Mouse (Mus musculus) forebrain, embryonic 14.5 days (tissue): ENCODE measurements around the gene Lims1. TPM values are rescaled to one million over a fixed set of nuclear protein-coding genes. Genes with fewer than 3 reads are reported as not detected.

Source experiments
- ATAC-seq: fragments of 200-750 bp; cut with Nextera tagmentation; 2 replicates; pipeline ENCODE4 v1.8.0; 2017; ENCODE audit warnings: mild to moderate bottlenecking, moderate library complexity
- DNase-seq: peaks from one replicate; pipeline ENCODE4 v3.0.0-alpha.2; 2015; ENCODE audit warnings: low spot score
- H3K27ac ChIP-seq: fragments of 300-500 bp; sonication (generic); 2 replicates; pipeline ENCODE4 v1.5.1; 2014; ENCODE audit warnings: low read depth, mild to moderate bottlenecking, control low read depth, low read length, moderate library complexity
- H3K27me3 ChIP-seq: fragments of 300-500 bp; sonication (generic); replicated peaks from 2 replicates; pipeline ENCODE4 v1.6.1; 2014; ENCODE audit warnings: low read length, control low read depth, mixed read lengths; ENCODE audit not compliant: control insufficient read depth, insufficient read depth
- H3K36me3 ChIP-seq: fragments of 300-500 bp; sonication (generic); 2 replicates; pipeline ENCODE4 v1.6.1; 2014; ENCODE audit warnings: low read length, control low read depth; ENCODE audit not compliant: control insufficient read depth, insufficient read depth
- H3K4me1 ChIP-seq: fragments of 300-500 bp; sonication (generic); 2 replicates; pipeline ENCODE4 v1.6.1; 2014; ENCODE audit warnings: antibody characterized with exemption, low read length, control low read depth; ENCODE audit not compliant: control insufficient read depth, insufficient read depth
- H3K4me2 ChIP-seq: fragments of 300-500 bp; sonication (generic); 2 replicates; pipeline ENCODE4 v1.6.1; 2014; ENCODE audit warnings: mild to moderate bottlenecking, control low read depth, low read length
- H3K4me3 ChIP-seq: fragments of 300-500 bp; sonication (generic); 2 replicates; pipeline ENCODE4 v1.5.1; 2014; ENCODE audit warnings: low read depth, low read length, control low read depth
- H3K9ac ChIP-seq: fragments of 300-500 bp; sonication (generic); 2 replicates; pipeline ENCODE4 v1.6.1; 2014; ENCODE audit warnings: mild to moderate bottlenecking, low read length, control low read depth, moderate library complexity
- H3K9me3 ChIP-seq: fragments of 300-500 bp; sonication (generic); replicated peaks from 2 replicates; pipeline ENCODE4 v1.6.1; 2016; ENCODE audit warnings: low read length, control low read depth, mixed read lengths; ENCODE audit not compliant: control insufficient read depth
- WGBS: fragments of 180-500 bp; shearing (Covaris S2); extraction: QIAGEN DNeasy Blood & Tissue Kit; methylation state at CpG from one replicate; pipeline ENCODE4 v1.1.7; 2014; 5-methylcytosine and 5-hydroxymethylcytosine counted together
- polyA plus RNA-seq: library from polyadenylated mRNA; unstranded; fragments of >200 nt; fragmentation: Nextera tagmentation; extraction: Ambion mirVana; gene quantifications from 2 replicates; pipeline ENCODE4 v1.2.1, GENCODE M21; 2014

Lims1 gene
- polyA plus RNA-seq, 1 experiment from 2014 or later, result 68.1 TPM

DNA sequence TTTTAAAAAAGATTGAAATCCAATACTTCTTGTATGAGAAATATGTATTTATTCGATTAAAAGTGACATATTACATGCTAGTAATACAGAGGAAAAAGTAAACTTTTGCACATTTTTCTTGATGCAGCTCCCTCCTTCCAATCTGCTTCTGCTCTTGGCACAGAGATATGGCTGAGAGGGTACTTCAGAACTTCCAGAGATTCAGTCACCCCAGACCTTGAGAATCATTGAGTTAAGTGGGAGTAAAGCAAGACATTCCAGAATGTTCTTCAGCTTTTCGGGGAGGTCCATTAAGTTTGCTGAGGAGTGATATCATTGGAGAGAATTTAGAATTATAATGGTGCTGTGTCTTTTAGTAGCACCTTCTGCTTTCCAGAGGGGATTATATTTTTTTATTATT lies 72.5 kb downstream of the Lims1 start:
- Histone ChIP-seq H3K27ac (no peak overlapping the region), H3K4me3 (no peak overlapping the region), H3K9ac (no peak overlapping the region), H3K27me3 (no peaks in the 10 kb centered on the region), H3K4me2 (no peak overlapping the region), H3K9me3 (no peaks in the 10 kb centered on the region), H3K36me3 (peaks cover 7% of the 10 kb centered on the region; the same call in 1 of the 2 replicates), H3K4me1 (no peaks in the 10 kb centered on the region)
- ATAC-seq (no peak), DNase-seq (no peak)
- WGBS, result 96% methylated on average over 2 of the region's 2 CpGs

DNA sequence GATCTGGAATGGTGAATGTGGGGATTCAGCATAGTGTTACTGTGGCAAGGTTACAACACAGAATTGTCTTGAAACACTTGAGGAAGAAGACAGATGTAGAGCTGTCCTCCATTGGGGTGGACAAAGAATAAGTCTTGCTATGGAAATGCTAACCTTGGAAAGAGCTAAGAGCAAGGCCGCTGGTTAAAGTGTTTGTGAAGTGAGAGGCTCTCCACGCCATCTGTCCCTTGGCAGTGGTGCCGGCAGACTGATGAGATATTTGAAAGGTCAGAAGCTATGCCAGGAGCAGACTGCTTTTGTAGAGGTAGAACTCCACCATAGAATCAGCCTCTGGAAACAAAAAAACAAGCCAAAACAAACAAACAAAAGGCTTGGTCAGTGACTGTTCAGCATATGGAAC lies 73.3 kb downstream of the Lims1 start:
- H3K4me3 ChIP-seq, result no peak overlapping the region
- peaks cover 13% of the 10 kb centered on the region; the same call in 1 of the 2 replicates for H3K36me3 ChIP-seq
- no peak overlapping the region for H3K27ac ChIP-seq
- H3K9me3 ChIP-seq, result no peaks in the 10 kb centered on the region
- no peaks in the 10 kb centered on the region for H3K4me1 ChIP-seq
- H3K9ac ChIP-seq, result no peak overlapping the region
- no peak overlapping the region for H3K4me2 ChIP-seq
- no peaks in the 10 kb centered on the region for H3K27me3 ChIP-seq
- ATAC-seq, result no peak
- 70% methylated on average over 3 of the region's 3 CpGs for WGBS
- no peak for DNase-seq

DNA sequence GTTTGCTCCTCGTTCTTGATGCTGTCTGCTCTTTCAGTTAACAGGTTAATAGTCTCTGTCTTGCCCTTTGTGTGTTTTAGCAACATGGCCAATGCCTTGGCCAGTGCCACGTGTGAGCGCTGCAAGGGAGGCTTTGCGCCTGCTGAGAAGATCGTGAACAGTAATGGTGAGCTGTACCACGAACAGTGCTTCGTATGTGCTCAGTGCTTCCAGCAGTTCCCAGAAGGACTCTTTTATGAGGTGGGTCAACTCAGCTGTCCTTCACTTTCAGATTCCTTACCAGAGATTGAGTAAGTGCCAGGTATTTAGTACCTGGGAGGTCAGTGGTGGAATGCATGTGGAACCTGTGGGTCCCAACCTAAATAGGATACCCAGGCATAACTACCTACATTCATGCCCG lies 75.7 kb downstream of the Lims1 start:
- Histone ChIP-seq H3K9me3 (no peaks in the 10 kb centered on the region), H3K36me3 (peaks cover 15% of the 10 kb centered on the region; the same call in 1 of the 2 replicates), H3K9ac (no peak overlapping the region), H3K4me3 (no peak overlapping the region), H3K4me2 (no peak overlapping the region), H3K27me3 (no peaks in the 10 kb centered on the region), H3K27ac (no peak overlapping the region), H3K4me1 (no peaks in the 10 kb centered on the region)
- ATAC-seq, result no peak
- DNase-seq, result no peak
- 92% methylated on average over 8 of the region's 8 CpGs for WGBS

DNA sequence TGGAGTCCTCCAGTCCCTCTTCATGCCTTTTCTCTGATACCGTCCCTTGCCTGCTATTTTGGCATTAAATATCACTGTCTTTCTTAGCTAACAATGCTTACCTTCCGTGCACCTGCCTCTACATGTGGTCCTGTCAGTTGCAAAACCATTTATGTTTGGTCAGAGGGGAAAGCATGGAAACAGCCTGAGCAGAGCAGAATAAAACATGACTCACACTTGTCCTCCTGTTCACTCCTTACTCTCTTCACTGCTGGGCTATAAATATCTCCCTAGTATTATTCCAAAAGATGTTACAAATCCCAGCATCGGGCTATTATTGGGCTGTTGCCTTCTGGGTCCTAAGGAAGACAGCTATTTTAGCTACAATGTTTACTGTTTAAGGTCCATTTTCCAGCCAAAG lies 78.6 kb downstream of the Lims1 start:
- H3K27me3 ChIP-seq, result no peaks in the 10 kb centered on the region
- ATAC-seq (no peak), DNase-seq (no peak)
- H3K9ac ChIP-seq, result no peak overlapping the region
- no peak overlapping the region for H3K4me2 ChIP-seq
- H3K4me3 ChIP-seq, result no peak overlapping the region
- H3K4me1 ChIP-seq, result no peaks in the 10 kb centered on the region
- H3K36me3 ChIP-seq, result peaks cover 21% of the 10 kb centered on the region; the same call in 1 of the 2 replicates
- H3K27ac ChIP-seq, result no peak overlapping the region
- 95% methylated on average over 3 of the region's 3 CpGs for WGBS
- H3K9me3 ChIP-seq, result no peaks in the 10 kb centered on the region

DNA sequence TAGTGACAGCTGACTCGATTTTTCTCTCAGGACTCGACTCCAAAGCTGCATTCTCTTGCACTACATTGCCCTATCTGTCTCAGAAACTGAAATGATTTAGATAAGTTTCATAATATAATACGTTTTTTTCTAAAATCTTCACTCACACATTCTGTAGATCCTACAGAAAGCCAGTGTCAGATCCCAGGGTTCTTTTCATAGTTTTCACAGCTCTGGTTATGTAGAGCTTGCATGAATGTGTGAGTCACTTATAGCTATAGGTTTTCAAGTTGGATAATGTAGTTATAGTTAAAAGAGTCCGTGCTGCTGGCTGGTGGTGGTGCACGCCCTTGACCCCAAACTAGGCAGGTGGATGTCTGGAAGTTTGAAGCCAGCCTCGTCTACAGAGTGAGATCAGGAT lies 81.4 kb downstream of the Lims1 start:
- no peaks in the 10 kb centered on the region for H3K4me1 ChIP-seq
- H3K4me2 ChIP-seq, result no peak overlapping the region
- no peak overlapping the region for H3K9ac ChIP-seq
- H3K4me3 ChIP-seq, result no peak overlapping the region
- H3K27ac ChIP-seq, result no peak overlapping the region
- H3K36me3 ChIP-seq, result peaks cover 23% of the 10 kb centered on the region
- no peaks in the 10 kb centered on the region for H3K9me3 ChIP-seq
- no peak for DNase-seq
- 88% methylated on average over 6 of the region's 6 CpGs for WGBS
- no peaks in the 10 kb centered on the region for H3K27me3 ChIP-seq
- no peak for ATAC-seq

DNA sequence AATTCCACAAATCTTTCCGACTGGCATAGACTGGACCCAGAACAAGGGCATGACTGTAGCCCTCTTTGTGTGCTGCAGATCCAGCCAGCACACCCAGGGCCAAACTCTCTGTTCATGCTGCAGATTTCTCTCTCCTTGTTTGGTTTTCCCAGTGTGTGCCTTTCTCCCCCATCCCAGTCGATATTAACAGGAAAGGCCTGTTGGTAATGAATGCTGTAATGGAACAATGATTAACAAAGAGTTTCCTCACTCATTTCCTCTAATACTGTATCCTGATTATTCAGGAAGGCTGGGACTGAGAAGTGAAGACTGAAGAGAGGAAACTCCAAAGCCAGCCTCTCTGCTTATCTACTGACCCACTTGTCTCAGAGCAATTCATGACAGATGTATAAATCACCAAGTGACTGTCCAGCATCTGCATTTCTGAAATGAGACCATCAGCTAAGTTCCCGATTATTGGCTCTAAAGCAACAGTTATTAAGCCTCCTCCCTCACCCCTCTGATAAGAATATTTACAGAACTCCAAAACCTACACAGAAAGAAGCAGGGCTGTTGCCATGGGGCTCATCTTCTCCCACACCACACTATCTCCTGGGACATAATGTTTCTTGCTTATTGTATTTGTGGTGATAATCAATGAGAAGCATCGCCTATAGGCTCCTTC lies 82.2 kb downstream of the Lims1 start:
- Histone ChIP-seq H3K4me2 (no peak overlapping the region), H3K27ac (no peak overlapping the region), H3K9me3 (no peaks in the 10 kb centered on the region), H3K4me3 (no peak overlapping the region), H3K4me1 (no peaks in the 10 kb centered on the region), H3K36me3 (peaks cover 29% of the 10 kb centered on the region), H3K27me3 (no peaks in the 10 kb centered on the region), H3K9ac (no peak overlapping the region)
- ATAC-seq, result no peak
- no peak for DNase-seq
- WGBS, result 89% methylated on average over 4 of the region's 4 CpGs

DNA sequence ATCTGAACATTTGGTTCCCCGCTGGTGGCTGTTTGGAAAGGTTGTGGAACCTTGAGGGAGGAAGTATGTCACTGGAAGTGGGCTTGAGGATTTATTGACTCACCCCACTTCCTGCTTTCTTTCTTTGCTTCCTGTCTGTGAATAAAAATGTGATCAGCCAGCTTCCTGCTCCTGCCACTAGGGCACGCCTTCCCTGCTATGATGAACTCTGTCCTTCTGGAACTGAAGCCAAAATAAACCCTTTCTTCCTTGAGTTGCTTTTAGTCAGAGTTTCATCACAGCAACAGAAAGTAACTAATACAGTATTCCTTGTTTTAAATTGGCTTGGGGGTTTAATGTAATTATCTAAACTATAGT lies 82.7 kb downstream of the Lims1 start:
- no peaks in the 10 kb centered on the region for H3K27me3 ChIP-seq
- H3K9me3 ChIP-seq, result no peaks in the 10 kb centered on the region
- no peak overlapping the region for H3K27ac ChIP-seq
- DNase-seq (no peak), ATAC-seq (no peak)
- no peak overlapping the region for H3K4me3 ChIP-seq
- H3K4me1 ChIP-seq, result no peaks in the 10 kb centered on the region
- H3K4me2 ChIP-seq, result no peak overlapping the region
- no peak overlapping the region for H3K9ac ChIP-seq
- WGBS, result 95% methylated on average over 2 of the region's 2 CpGs
- peaks cover 31% of the 10 kb centered on the region for H3K36me3 ChIP-seq

DNA sequence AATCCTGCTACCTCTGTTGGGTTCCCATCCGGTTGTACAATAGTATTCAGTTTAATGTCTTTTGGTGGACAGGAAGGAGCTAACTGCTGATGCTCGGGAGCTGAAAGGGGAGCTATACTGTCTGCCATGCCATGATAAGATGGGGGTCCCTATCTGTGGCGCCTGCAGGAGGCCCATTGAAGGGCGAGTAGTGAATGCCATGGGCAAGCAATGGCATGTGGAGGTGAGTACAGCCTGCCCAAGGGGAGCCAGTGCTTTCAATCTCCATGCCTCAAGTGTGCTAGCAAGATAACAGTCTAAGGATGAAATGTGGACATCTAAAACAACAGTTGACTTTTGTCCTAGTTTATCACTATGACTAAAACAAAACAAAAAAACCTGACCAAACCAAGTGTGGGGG lies 89.1 kb downstream of the Lims1 start:
- H3K9ac ChIP-seq, result no peak overlapping the region
- H3K36me3 ChIP-seq, result peaks cover 51% of the 10 kb centered on the region
- no peak overlapping the region for H3K4me2 ChIP-seq
- no peak for DNase-seq
- no peaks in the 10 kb centered on the region for H3K9me3 ChIP-seq
- 93% methylated on average over 4 of the region's 4 CpGs for WGBS
- no peaks in the 10 kb centered on the region for H3K27me3 ChIP-seq
- no peak for ATAC-seq
- H3K27ac ChIP-seq, result no peak overlapping the region
- no peaks in the 10 kb centered on the region for H3K4me1 ChIP-seq
- no peak overlapping the region for H3K4me3 ChIP-seq

DNA sequence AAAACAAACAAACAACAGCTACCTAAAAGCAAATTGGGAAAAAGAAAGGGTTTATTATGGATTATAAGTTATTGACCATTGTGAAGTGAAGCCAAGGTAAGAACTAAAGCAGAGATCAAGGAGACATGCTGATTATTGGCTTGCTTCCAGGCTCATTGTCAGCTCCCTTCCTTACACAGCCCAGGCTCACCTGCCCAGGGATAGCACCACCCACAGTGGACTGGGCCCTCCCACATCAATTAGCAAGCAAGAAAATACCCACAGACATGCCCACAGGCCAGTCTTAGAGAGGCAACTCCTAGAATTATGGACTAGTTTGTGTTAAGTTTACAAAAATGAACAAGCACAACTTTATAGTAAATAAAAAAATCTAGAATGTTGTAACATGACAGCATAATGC lies 89.6 kb downstream of the Lims1 start:
- Histone ChIP-seq H3K36me3 (peaks cover 54% of the 10 kb centered on the region), H3K4me2 (no peak overlapping the region), H3K27ac (no peak overlapping the region), H3K9ac (no peak overlapping the region), H3K4me1 (no peaks in the 10 kb centered on the region), H3K27me3 (no peaks in the 10 kb centered on the region), H3K4me3 (no peak overlapping the region), H3K9me3 (no peaks in the 10 kb centered on the region)
- ATAC-seq (no peak), DNase-seq (no peak)
